Mouse (Mus musculus) stomach, embryonic 15.5 days (tissue): ENCODE measurements around the gene Pdzd2. TPM values are rescaled to one million over a fixed set of nuclear protein-coding genes. Genes with fewer than 3 reads are reported as not detected.

Source experiments
- ATAC-seq: fragments of 200-750 bp; cut with Nextera tagmentation; 2 replicates; pipeline ENCODE4 v1.8.0; 2017; ENCODE audit warnings: low read depth, moderate number of reproducible peaks, moderate TSS enrichment; ENCODE audit not compliant: insufficient read depth, low FRiP score
- H3K27ac ChIP-seq: fragments of 300-500 bp; sonication (generic); 2 replicates; pipeline ENCODE4 v1.5.1; 2015; ENCODE audit warnings: mild to moderate bottlenecking, inconsistent platforms
- H3K27me3 ChIP-seq: fragments of 300-500 bp; sonication (generic); replicated peaks from 2 replicates; pipeline ENCODE4 v1.6.1; 2015; ENCODE audit warnings: inconsistent platforms
- H3K36me3 ChIP-seq: fragments of 300-500 bp; sonication (generic); 2 replicates; pipeline ENCODE4 v1.6.1; 2015; ENCODE audit warnings: inconsistent platforms
- H3K4me1 ChIP-seq: fragments of 300-500 bp; sonication (generic); 2 replicates; pipeline ENCODE4 v1.6.1; 2015; ENCODE audit warnings: inconsistent platforms
- H3K4me2 ChIP-seq: fragments of 300-500 bp; sonication (generic); 2 replicates; pipeline ENCODE4 v1.6.1; 2015; ENCODE audit warnings: mild to moderate bottlenecking, inconsistent platforms
- H3K4me3 ChIP-seq: fragments of 300-500 bp; sonication (generic); replicated peaks from 2 replicates; pipeline ENCODE4 v1.5.1; 2015; ENCODE audit warnings: inconsistent platforms
- H3K9ac ChIP-seq: fragments of 300-500 bp; sonication (generic); 2 replicates; pipeline ENCODE4 v1.6.1; 2015; ENCODE audit warnings: inconsistent platforms
- H3K9me3 ChIP-seq: fragments of 300-500 bp; sonication (generic); 2 replicates; pipeline ENCODE4 v1.6.1; 2016; ENCODE audit warnings: inconsistent platforms
- WGBS: fragments of 180-500 bp; shearing (Covaris S2); methylation state at CpG from one replicate; pipeline ENCODE4 v1.1.7; 2015; 5-methylcytosine and 5-hydroxymethylcytosine counted together
- polyA plus RNA-seq: library from polyadenylated mRNA; unstranded; fragments of >200 nt; fragmentation: Nextera tagmentation; extraction: Ambion mirVana; gene quantifications from 2 replicates; pipeline ENCODE4 v1.2.1, GENCODE M21; 2015

Gene Pdzd2
- polyA plus RNA-seq, 1 experiment from 2014 or later = 28.3 TPM

DNA sequence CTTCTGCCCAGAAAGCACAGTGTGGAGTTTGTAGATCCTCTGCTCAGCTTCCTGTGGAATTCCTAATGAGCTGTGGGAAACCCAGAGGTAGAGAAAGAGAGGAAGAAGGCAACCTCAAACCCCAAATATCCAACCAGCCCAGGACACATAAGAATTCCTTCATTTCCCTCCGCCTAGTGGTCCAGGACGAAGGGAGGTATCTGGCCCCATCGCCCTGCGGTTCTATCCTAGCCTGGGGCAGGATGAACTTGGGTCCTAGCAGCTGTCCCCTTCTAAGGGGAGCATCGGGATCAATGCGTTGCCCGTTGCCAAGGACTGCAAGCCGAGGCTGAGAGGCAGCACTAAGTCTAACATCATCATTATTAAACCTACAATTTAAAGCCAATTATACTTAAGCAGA is 104.8 kb downstream of the Pdzd2 start:
- H3K9me3 ChIP-seq = no peaks in the 10 kb centered on the region
- no peaks in the 10 kb centered on the region; the same call in 1 of the 2 replicates for H3K4me1 ChIP-seq
- H3K27ac ChIP-seq = no peak overlapping the region
- ATAC-seq = no peak
- no peak overlapping the region for H3K4me2 ChIP-seq
- H3K27me3 ChIP-seq = no peaks in the 10 kb centered on the region
- no peak overlapping the region for H3K4me3 ChIP-seq
- H3K36me3 ChIP-seq = no peaks in the 10 kb centered on the region
- WGBS = 94% methylated on average over 8 of the region's 8 CpGs
- H3K9ac ChIP-seq = no peak overlapping the region

DNA sequence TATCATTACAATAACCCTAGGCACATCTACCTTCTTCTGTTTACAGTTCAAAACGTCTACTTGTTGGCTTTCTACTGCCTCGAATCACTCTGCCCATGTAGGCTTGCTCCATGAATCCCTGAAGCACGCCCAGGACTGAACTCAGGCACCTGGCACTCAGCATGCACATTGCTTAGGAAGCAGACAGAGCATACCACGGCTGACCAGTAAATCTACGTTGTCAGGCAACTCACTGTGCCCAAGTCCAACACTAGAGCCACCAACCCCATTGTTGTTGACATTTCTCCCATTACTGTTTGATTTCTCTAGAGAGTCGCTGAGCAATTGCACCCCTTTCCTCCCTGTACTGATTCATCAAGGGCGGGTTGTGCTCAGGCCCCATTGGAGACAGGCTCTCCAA is 110.6 kb downstream of the Pdzd2 start:
- peak; percentile 19; the same call in 1 of the 2 replicates for ATAC-seq
- Histone ChIP-seq H3K9ac (no peak overlapping the region), H3K4me3 (no peak overlapping the region), H3K4me2 (no peak overlapping the region), H3K9me3 (no peaks in the 10 kb centered on the region), H3K27me3 (no peaks in the 10 kb centered on the region), H3K27ac (no peak overlapping the region), H3K4me1 (no peaks in the 10 kb centered on the region; the same call in 1 of the 2 replicates), H3K36me3 (no peaks in the 10 kb centered on the region)
- 70% methylated on average over 7 of the region's 7 CpGs for WGBS

DNA sequence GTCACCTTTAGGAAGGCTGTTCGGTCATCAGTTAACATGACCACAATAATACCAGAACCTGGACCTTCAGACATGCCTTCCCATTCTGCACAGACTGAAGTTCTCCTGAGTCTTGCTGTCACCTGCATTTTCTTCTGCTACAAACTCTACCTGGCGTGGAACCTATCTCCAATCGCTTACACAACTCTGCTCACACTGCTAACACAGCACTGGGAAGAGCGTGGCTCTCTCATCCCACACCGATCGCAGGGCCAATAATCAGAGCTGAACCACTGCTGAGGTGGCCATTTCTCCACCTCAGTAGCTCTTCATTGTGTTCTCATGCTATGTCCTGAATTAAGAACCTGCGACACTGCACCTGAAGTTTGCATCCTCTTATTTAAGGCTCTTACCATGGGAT is 111.3 kb downstream of the Pdzd2 start:
- H3K9ac ChIP-seq = no peak overlapping the region
- H3K4me3 ChIP-seq = no peak overlapping the region
- no peaks in the 10 kb centered on the region; the same call in 1 of the 2 replicates for H3K4me1 ChIP-seq
- no peaks in the 10 kb centered on the region for H3K27me3 ChIP-seq
- no peaks in the 10 kb centered on the region for H3K9me3 ChIP-seq
- 95% methylated on average over 7 of the region's 7 CpGs for WGBS
- no peak for ATAC-seq
- H3K4me2 ChIP-seq = no peak overlapping the region
- H3K27ac ChIP-seq = no peak overlapping the region
- no peaks in the 10 kb centered on the region for H3K36me3 ChIP-seq

DNA sequence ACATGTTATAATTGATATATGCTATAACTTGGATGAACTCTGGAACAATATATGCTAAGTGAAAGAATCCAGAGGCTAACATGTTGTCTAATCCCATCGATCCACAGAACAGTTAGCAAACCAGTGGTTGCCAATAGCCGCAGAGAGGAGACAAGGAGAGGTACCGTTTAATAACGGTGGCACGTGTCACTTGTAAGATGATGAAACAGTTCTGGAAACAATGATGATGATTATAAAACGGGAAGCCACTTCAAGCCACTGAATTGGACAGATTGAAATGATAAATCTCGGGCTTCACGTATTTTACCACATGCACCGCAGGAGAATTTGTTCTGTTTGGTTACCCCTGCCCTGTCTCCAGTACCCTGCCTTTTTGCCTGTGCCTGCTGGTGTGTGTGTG is 112.8 kb downstream of the Pdzd2 start:
- Histone ChIP-seq H3K27ac (no peak overlapping the region), H3K4me2 (no peak overlapping the region), H3K36me3 (no peaks in the 10 kb centered on the region), H3K4me3 (no peak overlapping the region), H3K9me3 (no peaks in the 10 kb centered on the region), H3K9ac (no peak overlapping the region), H3K27me3 (no peaks in the 10 kb centered on the region), H3K4me1 (no peaks in the 10 kb centered on the region; the same call in 1 of the 2 replicates)
- ATAC-seq = no peak
- WGBS = 79% methylated on average over 9 of the region's 9 CpGs

DNA sequence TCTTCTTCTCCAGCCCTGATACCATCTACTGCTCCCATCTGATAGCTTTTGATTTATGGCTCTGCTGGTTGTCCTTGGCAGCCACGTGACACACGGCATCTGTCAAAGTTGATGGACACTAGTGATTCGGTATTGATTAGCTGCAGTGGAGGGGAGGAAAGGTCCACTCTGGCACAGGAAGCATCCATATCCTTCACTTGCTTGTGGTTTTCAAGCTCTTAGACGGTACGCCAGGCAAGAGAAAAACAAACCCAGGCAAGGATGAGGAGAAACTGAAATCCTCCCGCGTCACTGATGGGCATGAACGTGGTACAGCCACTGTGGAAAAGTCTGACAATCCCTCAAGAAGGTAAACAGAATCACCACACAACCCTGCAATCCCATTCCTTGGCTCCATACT is 113.6 kb downstream of the Pdzd2 start:
- H3K4me3 ChIP-seq = no peak overlapping the region
- no peak overlapping the region for H3K27ac ChIP-seq
- H3K9ac ChIP-seq = no peak overlapping the region
- no peaks in the 10 kb centered on the region for H3K4me1 ChIP-seq
- no peak for ATAC-seq
- no peaks in the 10 kb centered on the region for H3K27me3 ChIP-seq
- no peak overlapping the region for H3K4me2 ChIP-seq
- 59% methylated on average over 8 of the region's 8 CpGs for WGBS
- no peaks in the 10 kb centered on the region for H3K9me3 ChIP-seq
- H3K36me3 ChIP-seq = no peaks in the 10 kb centered on the region

DNA sequence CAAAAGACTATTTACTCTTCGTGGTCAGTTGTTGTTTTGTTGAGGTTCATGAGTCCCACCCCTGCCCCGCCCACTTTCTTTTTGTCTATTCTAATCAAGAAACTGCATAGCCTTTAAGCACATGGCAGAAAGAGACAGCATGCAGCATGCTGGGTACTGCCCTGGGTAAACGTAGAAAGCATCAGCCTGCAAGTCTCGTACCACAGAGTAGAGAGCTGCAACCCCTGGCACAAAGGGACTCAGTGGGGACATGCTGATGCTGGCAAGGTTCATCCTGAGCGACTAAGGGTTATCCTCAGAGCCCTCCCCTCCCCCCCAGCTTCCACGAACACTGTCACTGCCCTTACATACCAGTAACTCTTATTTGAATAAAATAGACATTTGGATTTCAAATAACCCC is 114.2 kb downstream of the Pdzd2 start:
- Histone ChIP-seq H3K4me2 (no peak overlapping the region), H3K9me3 (no peaks in the 10 kb centered on the region), H3K4me3 (no peak overlapping the region), H3K27ac (no peak overlapping the region), H3K4me1 (no peaks in the 10 kb centered on the region), H3K9ac (no peak overlapping the region), H3K27me3 (no peaks in the 10 kb centered on the region), H3K36me3 (no peaks in the 10 kb centered on the region)
- ATAC-seq = no peak
- WGBS = 71% methylated on average over 6 of the region's 6 CpGs

DNA sequence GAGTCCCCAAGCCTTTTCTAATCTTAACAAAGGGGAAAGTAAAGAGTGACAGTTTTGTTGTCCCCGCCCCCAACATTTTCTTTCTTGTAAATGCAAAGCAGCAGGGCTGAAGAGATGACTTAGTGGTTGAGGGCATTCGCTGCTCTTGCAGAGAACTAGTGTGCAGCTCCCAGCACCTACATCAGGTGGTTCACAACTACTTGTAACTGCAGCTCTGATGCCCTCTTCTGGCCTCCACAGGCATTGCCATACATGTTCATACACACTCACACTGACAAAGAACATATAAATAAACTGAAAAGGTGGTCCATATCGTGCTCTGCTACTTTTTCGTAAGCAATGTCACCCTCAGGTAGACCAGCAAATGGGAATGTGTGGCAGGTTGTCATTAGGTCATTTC is 116.2 kb downstream of the Pdzd2 start:
- Histone ChIP-seq H3K4me2 (no peak overlapping the region), H3K27ac (no peak overlapping the region), H3K27me3 (no peaks in the 10 kb centered on the region), H3K9me3 (no peaks in the 10 kb centered on the region), H3K4me1 (no peaks in the 10 kb centered on the region), H3K9ac (no peak overlapping the region), H3K4me3 (no peak overlapping the region), H3K36me3 (no peaks in the 10 kb centered on the region)
- 90% methylated on average over 4 of the region's 4 CpGs for WGBS
- ATAC-seq = no peak

DNA sequence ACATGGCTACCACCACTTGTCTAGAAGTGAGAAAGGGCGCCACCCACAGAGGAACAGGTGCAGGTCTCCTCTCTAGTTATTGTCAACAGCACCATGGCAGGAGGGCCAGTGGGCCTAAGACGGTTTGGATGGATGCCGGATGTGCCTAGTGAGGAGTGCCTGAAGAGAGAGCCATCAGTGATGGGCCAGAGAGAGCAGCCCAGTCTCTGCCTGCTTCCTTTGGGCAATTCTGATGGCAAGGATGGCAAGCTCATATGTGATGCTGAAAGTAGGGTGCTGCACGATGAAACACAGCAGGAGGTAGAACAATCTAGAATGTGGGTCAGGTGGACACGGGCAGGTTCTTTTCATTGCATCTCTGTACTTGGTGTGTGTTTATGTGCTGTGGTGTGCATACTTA is 117.0 kb downstream of the Pdzd2 start:
- H3K36me3 ChIP-seq = no peaks in the 10 kb centered on the region
- ATAC-seq = no peak
- H3K4me2 ChIP-seq = no peak overlapping the region
- no peaks in the 10 kb centered on the region for H3K4me1 ChIP-seq
- 88% methylated on average over 5 of the region's 5 CpGs for WGBS
- H3K9ac ChIP-seq = no peak overlapping the region
- H3K9me3 ChIP-seq = no peaks in the 10 kb centered on the region
- no peak overlapping the region for H3K27ac ChIP-seq
- no peaks in the 10 kb centered on the region for H3K27me3 ChIP-seq
- no peak overlapping the region for H3K4me3 ChIP-seq

DNA sequence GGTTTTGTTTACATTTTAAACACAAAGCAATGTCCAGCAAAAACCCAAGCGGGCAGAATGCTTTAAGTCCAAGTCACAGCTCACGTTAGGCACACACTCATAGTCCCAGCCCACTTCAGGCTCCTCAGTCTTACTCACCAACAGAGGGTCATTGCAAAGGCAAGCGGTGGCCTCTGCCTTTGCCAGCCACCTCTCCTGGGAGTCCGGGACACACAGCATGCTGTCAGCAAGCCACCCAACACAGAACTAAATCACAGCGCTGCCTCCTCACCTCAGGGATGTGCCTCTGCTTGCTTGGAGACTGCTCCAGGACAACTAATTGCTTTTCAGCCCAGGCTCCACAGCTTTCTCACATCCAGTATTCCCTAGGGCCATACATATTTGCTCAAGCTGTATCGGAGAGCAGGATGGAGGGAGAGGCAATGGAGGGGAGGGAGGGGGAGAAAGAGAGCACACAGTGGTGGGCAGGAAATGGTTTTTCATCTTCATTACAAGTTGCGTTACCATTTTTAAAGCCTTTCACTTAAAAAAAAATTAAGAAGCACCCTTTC is 117.6 kb downstream of the Pdzd2 start:
- Histone ChIP-seq H3K9ac (no peak overlapping the region), H3K4me2 (no peak overlapping the region), H3K4me3 (no peak overlapping the region), H3K36me3 (no peaks in the 10 kb centered on the region), H3K4me1 (0 out of 2 replicates have a peak, but pooled peaks cover 3% of the 10 kb centered on the region), H3K9me3 (no peaks in the 10 kb centered on the region), H3K27ac (no peak overlapping the region), H3K27me3 (no peaks in the 10 kb centered on the region)
- WGBS = 49% methylated on average over 7 of the region's 7 CpGs
- ATAC-seq = no peak

DNA sequence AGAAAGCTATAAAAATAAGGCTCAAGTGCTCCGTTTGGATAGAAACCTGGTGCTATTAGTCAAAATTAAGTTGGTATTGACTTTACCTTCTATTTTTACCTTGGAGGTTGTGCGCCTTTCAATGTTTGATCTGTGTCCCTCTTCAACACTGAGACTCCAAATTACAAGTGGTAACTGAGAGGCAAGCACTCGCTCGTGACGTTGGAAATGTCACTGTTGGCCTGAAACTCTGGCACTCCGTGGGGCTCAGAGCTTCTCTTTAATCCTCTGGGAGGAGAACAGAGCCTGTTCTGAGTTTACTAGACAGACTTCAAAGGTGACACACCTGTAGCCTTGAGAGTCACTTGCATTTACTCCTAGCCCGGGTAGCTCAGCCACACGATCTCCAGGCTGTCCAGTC is 120.5 kb downstream of the Pdzd2 start:
- WGBS = 75% methylated on average over 8 of the region's 8 CpGs
- H3K9me3 ChIP-seq = no peaks in the 10 kb centered on the region
- H3K36me3 ChIP-seq = no peaks in the 10 kb centered on the region
- ATAC-seq = no peak
- 0 out of 2 replicates have a peak, but pooled peaks cover 10% of the 10 kb centered on the region for H3K4me1 ChIP-seq
- no peak overlapping the region for H3K4me2 ChIP-seq
- H3K4me3 ChIP-seq = no peak overlapping the region
- H3K9ac ChIP-seq = no peak overlapping the region
- no peaks in the 10 kb centered on the region for H3K27me3 ChIP-seq
- H3K27ac ChIP-seq = no peak overlapping the region

DNA sequence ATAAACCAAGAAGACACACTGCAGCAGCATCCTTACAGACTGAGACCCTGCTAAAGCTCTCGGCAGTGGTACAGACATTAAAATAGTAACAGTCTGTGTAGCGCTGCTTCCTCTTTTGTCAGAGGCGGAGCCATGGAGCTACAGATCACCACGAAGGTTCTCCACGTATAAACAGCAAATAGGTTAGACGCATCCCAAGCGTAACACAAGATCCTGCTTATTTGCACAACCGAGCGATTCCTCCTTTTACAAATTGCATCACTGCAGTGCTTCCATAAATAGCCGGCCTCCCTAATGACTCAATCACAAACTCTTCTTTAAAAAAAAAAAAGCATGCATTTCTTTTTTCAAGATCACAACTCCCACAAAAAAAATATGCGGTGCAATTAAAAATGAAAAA is 122.1 kb downstream of the Pdzd2 start:
- no peaks in the 10 kb centered on the region for H3K9me3 ChIP-seq
- no peak overlapping the region for H3K9ac ChIP-seq
- H3K36me3 ChIP-seq = no peaks in the 10 kb centered on the region
- 72% methylated on average over 11 of the region's 11 CpGs for WGBS
- H3K27me3 ChIP-seq = no peaks in the 10 kb centered on the region
- 0 out of 2 replicates have a peak, but pooled peaks cover 10% of the 10 kb centered on the region for H3K4me1 ChIP-seq
- no peak for ATAC-seq
- no peak overlapping the region for H3K4me2 ChIP-seq
- no peak overlapping the region for H3K27ac ChIP-seq
- no peak overlapping the region for H3K4me3 ChIP-seq

DNA sequence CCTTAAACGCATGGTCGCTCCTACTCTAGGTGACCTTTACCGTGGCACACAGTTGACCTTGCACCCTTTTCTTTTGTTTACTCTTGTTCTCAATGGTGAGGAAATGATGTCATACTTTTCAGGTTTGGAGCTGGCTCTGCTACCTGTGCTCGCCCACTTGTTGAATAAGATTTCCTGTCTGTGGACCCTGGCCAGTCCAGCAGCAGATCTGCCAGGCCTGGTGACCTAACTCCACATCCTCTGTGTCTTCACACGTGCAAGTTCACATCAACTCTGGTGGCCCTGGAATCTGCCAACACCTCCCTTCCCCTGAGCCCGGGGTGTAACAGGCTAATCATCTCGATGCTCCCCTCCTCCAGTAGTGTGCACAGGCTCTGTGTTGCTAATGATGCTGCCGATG is 122.5 kb downstream of the Pdzd2 start:
- Histone ChIP-seq H3K36me3 (no peaks in the 10 kb centered on the region), H3K9ac (no peak overlapping the region), H3K9me3 (no peaks in the 10 kb centered on the region), H3K4me1 (0 out of 2 replicates have a peak, but pooled peaks cover 10% of the 10 kb centered on the region), H3K27ac (no peak overlapping the region), H3K4me2 (no peak overlapping the region), H3K4me3 (no peak overlapping the region), H3K27me3 (no peaks in the 10 kb centered on the region)
- 57% methylated on average over 8 of the region's 8 CpGs for WGBS
- ATAC-seq = peak; percentile 44; the same call in 1 of the 2 replicates
